Mouse (Mus musculus) gastrocnemius, adult 8-10 months (tissue): ENCODE data around the gene Arl4c. TPM values are rescaled to one million over a fixed set of nuclear protein-coding genes. Genes with fewer than 3 reads are reported as not detected.

Source experiments
- DNase-seq, 2 experiments: peaks; one replicate each; pipeline ENCODE4 v3.0.0; 2022; ENCODE audit warnings: low spot score in 2 of 2
- total RNA-seq, 4 experiments: library from RNA; stranded (reverse); gene quantifications; 2 replicates each; pipeline ENCODE4 v1.2.4; 2022

Arl4c gene
- total RNA-seq, 4 experiments from 2014 or later, result 0.11 to 0.63 (median 0.29) TPM

DNA sequence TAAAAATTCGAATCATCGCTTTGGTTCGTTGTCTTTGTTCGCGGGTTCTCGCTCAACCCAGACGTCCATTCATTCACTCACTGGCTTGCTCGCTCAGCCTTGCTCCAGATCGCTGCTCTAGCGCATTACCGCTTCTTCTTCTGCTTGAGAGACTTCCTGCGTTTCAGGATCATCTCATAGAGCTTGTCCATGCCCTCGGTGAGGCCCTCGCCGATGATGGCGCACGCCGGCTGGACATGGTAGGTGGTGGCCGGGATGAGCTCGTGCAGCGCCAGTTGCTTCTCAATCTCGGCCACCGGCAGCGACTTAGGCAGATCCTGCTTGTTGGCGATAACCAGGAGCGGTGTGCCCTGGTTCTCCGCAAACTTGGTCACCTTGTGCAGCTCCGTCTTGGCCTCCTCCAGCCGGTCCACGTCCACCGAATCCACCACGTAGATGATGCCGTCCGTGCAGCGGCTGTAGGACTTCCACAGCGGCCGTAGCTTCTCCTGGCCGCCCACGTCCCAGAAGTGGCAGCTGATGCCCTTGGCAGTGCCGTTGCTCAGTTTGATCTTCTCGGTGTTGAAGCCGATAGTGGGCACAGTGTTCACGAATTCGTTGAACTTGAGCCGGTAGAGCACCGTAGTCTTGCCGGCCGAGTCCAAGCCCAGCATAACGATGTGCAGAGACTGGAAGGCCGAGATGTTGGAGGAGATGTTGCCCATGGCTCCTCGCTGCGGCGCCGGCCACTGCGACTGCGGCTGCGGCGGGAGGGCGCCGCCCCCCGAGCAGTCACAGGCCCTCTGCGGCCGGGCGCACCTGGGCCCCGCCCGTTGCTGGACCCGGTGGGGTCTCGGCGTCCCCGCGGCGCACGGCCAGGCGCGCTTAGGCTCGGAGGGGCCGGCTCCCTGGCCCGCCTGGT, 810 bp downstream of the Arl4c start:
- DNase-seq, result no peak

DNA sequence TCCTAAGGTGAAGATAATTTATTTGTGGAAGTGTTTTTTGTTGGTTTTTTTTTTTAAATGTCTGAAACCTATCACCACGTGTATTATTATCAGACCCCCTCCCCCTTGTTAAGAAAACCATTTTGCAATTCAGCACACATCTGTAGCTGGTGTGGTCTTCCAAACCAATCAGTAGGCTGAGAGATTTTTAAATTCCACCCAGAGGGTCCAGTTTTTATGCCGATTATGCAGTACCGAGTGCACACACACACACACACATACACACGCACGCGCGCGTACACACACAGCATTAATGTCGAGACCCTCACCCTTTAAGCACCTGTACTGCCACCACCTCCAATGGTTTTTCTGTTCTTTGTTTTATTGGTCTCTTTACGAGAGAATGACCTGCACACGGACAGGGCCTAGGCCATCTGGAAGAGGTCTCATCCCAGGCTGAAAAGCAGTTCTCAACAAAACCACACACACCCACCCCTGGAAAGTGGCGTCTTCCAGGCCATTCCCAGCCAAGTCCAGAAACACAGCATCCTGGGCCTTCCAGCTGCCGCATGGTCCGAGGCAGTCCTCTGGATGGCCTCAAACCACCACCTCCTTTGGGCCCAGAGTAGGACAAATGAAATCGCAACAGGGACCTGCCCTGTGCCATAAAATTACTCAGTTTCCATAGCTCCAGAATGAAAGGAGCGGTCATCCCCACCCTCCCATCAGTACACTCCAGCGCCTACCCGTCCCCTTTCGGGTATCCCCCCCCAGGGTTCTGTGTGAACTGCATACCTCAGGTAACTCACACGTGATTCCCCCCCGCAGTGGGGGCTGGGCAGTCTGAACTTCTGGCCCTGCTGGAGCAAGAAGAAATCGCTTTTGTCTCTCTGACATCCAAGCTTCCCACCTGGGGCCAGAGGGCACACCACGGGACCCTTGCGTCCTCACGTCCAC, 1.9 kb downstream of the Arl4c start:
- no peak for DNase-seq

DNA sequence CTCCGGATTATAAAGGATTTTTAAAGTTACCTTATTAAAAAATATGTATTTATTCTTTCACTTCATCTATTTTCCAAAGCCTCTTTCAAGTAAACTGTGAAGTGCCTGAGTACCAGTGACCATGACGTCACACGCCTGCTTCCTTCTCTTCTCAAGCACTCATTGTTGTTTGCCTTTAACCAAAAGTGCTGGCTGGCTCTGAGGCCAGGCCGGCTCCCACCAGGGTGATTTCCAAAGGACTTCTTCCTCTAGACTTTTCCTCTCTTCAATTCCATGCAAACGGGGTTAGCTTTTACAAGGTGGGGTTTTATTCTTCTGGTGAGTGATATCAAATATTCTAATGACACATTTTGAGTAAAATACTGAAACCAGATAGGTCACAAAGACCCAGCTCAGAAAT, 2.6 kb downstream of the Arl4c start:
- DNase-seq, result no peak

DNA sequence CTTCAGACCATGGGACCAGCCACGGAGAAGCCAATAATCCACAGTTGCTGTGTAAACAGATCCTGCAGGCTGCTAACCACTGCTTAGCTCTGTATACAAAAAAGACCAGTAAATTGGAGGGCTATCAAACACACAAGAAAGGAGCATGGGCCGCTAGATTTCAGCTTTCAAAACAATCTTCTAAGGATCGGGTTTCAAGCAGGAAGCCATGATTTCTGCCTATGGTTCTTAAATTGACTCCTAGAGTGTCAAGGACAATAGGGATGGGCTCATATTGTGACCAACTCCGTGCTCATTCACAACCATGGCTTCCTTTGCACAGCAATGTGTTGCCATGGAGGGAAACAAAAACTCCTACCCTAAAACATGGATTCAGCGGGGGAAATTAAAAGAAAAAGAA, 3.1 kb downstream of the Arl4c start:
- no peak for DNase-seq

DNA sequence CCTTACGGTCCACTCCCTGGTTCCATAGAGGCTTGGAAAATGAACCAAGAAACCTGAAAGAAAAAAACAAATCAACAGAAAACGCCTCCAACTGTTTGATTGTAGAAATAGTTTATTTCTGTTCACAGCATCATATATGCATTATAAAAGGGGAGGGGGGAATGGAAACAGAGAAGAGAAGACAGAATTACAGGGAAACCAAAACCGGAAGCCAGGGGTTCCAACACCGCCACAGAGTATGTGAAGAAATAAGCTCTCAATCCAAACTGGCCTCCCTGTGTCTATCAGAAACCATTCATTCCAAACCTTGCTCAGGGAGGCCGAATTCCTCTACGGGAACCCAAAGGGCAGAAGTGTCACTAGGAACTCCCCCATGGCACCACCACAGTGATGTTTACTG, 3.9 kb downstream of the Arl4c start:
- DNase-seq, result no peak

DNA sequence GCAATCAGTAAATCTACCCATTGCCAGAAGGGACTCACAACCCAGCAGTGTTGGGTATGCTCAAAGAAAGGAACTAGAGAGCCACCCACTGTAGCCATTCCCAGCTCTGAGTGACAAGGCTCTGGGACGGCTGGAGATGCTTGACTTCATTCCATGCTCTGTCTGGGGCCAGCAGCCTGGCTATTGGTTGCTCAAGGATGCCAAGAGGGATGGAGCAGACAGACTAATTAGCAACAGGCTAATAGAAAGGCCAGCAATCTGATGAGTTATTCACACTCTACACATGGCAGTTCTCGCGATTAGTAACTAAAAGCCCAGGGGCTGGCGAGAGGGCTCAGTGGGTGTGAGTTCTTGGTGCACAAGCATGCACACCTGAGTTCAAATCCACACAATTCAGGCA, 5.6 kb downstream of the Arl4c start:
- DNase-seq, result no peak

DNA sequence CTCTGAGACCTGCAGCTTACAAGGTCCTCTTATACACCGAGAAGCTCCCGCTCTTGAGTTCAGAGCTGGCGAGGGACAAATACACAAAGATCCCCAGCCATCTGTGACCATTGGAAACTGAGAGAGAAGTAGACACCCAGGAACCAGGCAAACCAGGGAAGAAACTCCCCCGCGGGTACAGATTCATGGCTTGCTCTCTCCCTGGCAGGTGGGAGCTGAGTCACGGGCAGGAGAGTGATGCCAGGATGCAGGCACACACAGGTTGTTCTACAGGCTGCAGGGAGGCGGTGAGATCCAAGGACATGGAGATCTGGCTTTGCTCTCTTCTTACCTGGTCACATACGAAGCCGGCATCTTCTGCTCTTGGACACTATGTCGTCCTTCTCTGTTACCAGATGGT, 7.7 kb downstream of the Arl4c start:
- no peak for DNase-seq

DNA sequence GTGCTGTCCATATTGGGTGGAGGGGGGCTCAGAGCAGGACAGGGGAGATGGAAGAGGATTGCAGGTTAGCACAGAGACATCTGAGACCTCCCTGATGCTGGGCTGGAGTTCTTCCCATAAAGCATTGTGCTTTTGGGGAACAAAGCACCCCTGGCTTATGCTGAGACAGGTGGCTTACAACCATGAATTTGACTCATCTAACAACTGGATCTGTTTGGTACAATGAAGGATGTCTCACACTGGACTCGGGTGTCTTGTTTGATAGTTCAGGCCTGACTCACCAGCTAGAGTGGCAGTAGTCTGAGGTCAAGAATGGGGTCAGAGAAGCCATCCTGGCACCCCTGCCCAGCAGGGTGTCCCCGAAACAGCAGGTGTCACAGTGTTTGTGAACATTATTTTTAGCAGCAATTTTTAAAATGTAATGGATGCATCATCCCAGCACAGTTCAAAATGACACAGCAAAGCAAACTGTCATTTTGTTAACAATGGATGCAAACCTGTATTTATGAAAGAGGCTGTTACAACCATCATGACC, 9.7 kb downstream of the Arl4c start:
- no peak for DNase-seq

DNA sequence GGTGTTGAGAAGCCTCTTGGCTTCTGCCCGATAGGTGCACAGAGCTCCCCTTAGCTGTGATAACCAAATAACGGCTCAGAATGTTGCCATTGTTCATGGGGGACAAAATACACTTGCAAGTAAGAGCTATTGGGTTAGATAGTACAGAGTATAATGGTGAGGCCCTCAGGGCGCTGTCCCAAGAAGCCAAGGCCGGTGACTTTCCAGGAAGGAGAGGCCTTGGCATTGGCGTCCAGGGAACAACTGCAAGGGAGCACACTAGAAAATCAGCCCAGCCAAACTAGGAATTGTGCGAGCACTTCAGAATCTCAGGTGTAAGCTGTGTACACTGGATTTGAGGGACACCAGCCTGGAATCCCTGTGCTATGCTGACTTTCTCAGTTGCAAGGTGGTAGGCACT, 11.4 kb downstream of the Arl4c start:
- no peak for DNase-seq

DNA sequence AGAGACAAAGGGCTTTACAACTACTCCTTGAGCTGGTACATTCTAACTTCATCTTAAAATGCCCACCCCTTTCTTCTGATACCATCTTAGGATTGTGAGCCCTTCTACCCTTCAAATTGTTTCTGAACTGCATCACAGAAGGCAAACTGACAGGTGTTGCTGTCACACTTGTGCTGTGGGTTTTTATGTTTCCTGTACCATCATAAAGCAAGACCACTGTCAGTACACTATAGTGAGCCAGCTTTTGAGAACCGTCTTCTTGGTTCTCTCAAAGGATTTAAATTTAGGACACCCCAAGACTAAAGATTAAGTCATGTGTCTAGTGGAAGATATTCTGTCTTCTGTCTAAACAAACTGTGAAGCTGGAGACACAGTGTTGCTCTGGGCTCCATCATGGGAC, 17.3 kb downstream of the Arl4c start:
- DNase-seq, result no peak

DNA sequence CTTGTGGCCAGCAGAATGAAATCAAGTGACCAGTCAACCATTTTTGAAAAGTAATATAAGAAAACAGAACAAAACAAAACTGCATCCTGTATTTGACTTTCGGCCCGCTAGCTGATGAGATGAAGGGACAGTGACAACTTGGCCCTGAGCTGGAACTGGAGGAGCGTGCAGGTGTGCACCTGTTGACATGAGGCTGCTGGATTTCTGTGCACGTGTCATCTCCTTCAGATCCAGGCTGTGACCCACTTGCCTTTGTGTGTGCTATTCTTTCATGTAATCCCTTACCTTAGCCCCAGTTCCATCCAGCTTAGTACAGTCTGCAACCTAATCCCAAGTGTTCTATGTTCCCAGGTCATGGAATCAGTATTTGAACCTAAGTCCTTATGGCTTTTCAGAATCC, 20.4 kb downstream of the Arl4c start:
- no peak for DNase-seq

DNA sequence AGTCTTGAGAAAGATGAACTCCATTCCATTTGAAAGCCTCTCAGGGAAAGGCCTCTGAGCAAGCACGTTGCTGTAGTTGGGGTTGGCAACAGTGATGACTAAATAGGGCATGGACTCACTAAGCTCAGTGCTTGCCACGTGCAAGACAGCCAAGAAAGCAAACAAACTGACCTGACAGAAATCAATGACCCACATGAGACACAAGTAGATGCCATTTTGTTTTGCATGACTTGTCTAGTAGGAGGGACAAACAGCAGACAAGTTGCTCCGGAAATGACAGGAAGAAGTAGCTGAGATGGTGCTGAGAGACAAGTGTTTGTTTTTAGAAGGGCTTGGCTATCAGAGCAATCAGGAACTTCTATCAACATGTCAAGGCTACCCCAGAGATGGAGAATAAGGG, 21.2 kb downstream of the Arl4c start:
- DNase-seq, result no peak

DNA sequence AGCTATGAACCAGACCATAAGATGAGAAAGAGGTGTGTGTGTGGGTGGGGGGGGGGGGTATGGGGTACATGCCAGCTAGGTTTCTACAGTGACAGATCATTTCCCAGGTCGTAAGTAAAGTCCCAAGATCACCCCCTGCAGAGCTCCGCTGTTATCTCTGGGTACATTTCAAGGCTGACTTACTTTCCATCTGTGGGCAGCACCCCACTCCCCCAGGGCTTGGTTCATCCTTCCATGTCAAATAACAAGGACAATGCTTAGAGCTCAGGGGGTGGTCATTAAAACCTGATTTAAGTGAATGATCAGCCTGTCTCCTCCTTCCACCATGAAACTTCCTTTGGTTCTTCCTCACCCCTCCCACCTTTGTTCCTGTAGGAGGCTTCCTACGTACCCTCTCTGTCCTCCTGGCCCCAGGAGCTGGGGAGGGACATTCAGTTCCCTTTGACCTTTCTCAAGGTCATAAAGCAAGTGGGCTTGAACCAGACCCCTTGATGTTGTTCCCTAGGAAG, 23.7 kb downstream of the Arl4c start:
- DNase-seq, result no peak

DNA sequence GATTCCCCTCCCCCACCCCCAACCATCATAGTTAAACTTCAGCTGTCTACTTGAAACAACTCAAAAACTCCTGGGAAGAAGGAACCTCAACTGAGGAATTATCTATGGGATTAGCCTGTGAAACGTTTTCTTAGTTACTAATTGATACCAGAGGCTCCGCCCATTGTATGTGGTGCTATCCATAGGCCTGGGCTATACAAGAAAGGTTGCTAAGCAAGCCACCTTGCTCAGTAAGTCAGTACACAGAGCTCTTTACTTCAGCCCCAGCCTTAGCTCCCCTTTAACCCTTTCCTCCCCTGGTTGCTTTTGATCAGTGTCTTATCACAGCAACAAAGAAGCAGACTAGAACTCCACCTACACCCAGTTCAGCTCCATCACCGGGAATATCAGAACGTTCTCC, 31.2 kb downstream of the Arl4c start:
- no peak for DNase-seq

DNA sequence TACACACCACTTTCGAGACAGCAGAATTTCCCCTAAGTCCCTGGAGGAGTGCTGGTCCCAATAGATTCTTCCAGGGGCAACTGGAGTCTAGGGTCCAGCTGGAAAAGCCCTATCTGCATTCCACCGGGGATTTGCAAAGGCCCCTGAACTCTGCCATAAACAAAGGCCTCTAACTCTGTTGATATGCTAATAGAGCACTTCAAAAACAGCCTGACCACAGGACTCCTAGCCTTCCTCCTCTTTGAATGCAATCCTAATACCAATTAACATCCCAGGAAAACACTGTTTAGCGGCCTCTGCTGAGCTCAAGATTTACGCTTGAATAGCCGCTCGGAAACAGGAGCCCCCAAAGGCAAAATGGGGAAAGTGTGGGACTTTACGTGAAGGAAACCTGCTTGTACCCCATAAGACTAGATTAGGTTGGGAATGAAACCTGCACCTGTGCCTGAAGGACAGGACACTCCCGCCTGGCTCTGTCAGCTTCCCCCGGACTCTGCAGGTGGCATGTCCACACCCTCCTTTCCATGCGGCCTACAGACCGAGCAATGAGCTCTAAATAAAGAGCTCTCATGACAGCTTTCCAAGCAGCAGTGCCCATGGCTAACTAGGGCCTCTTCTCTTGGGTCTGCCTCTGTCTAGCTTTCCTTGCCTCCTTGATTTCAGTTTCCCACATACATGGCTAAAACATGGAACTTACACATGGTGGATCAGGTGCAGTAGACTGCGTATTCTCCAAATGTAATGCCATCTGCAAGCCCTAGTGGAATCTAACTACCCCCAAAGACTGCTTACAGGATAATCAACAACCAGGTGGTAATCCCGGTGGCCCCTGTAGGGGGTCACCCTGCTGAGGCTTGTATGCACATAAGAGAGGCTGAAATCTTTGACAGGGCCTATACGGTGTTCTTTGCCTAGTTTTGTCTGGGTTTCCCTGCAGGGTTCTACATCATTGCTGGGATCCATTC, 32.9 kb downstream of the Arl4c start:
- no peak for DNase-seq

DNA sequence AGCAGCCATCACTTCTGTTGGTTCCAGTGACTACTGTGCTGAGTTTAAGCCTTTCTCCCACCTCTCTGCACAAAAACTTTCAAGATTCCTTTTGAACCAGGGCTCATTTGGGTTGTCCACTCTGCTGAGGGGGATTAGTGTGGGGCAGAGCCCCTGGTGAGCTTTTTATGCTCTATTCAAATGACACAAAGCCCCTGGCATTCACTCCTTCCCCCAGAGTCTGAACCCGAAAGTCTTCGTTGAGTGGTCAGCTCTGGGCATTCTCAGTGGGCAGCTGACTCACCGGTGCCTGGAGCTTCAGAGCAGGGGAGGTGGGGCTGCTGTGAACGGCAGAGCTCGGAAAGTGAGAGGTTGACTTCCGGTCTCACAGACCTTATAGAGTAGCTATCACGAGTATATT, 33.7 kb downstream of the Arl4c start:
- DNase-seq, result no peak

DNA sequence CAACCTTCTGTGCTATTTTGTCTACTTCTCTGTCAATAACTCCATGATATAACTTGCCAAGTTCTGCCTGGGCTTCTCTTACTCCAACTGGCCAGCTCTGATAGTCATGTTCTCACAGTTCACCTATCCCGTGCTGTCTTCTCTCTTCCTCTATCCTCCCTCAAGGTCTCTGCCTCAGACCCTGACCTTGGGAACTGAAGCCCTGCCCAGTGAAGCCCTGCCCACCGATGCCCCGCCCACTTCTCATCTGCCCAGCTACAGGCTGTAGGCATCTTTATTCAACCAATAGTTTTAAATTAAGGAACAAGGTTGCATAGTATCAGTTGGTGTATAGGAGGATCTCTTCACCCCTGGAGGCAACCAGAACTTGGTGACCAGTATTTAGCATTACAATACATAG, 37.4 kb downstream of the Arl4c start:
- no peak for DNase-seq

DNA sequence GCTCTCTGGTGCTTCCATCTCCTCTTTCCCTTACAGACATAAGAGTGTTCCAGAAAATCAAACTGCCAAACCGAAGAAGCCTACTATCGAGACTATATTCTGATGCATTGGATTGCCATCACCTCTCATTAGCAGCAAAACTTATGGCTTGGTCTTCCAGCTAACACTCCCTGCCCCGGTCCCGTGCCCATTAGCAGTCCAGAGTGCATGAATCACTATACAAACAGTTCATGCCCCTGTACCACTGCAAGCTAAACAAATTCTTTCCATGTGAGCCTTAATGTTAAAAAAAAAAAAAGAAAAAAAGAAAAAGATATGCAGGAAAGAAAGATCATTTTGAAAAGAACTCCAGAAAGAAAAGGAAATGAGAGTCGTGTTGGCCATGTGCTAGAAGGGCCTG, 39.3 kb downstream of the Arl4c start:
- DNase-seq, result no peak

DNA sequence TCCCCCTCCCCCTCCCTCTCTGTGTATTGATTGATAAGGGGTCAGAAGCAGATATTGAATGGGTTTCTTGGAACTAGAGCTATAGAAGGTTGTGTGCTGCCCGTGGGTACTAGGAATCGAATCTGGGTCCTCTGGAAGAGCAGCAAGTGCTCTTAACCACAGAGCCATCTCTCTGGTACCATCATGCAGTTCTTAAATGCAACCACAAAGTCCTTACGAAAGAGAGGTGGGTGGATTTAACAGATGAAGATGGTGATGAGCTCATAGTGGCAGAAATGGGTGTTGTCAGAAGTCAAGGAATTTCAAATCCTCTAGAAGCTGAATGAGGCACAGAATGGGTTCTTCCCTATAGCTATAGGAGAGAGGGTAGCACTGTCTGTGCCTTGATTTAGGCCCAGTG, 40.8 kb downstream of the Arl4c start:
- DNase-seq, result no peak

DNA sequence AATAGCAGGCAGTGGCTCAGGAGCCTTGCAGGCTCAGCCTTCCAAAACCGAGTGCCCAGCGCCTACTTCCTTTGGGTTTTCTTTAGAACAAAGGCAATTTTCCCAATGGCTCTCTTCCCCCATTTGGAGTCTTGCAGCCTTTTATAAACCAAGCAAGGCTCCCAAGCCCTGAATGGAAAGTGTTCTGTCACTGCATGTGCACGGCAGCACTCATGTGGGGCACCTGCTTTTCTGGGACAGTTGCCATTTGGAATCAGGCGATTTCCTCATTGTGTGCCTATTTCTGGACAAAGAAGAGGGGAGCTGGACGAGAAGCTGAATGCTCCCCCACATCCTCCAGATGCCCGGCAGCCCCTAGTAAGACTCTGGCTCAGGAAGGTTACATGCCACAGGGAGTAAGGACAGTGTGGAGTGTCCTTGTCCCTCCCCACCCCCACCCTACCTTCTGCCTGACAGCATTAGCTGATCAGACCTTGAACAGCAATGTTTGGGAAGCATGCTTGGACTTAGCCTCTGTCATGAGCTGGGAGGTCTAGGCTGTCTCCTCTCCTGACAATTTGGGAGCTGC, 43.6 kb downstream of the Arl4c start:
- DNase-seq, result no peak

DNA sequence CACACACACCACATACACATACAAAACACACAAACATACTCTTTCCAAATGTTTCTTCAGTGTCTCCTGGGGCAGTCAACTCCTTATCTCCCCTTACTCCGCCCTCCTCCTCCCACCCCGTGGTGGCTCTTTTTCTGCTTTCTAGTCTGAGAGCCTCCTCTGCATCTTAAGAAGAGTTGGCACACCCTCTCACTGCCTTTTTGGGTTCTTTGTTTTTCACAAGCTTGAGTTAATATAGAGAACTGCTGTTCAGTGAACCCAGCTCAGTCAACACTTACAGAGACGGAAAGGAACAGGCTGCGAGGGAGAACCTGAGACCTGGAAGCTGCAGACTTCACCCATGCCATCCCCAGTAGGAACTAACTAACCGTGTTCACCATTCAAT, 45.9 kb downstream of the Arl4c start:
- DNase-seq, result no peak
